Mouse (Mus musculus): Measurements from ENCODE around the gene Fut7.

Fut7 gene

GRCm38 (mm10) chr2:25425481-25425880 is 2.4 kb downstream of the Fut7 start:
- DNase-seq = no peak

GRCm38 (mm10) chr2:25426721-25427191 is 3.7 kb downstream of the Fut7 start:
- peak; percentile 80 to 84 for DNase-seq

- no peak for DNase-seq
Measured at GRCm38 (mm10) chr2:25427256-25427655, 4.2 kb downstream of the Fut7 start.

- DNase-seq = peak; percentile 94 to 97
Measured at GRCm38 (mm10) chr2:25428442-25429236, 5.6 kb downstream of the Fut7 start, which contains the start of gene Abca2. TSS of gene Abca2 (plus strand) at chr2:25428703.

- DNase-seq = peak; percentile 41 to 53
Measured at GRCm38 (mm10) chr2:25429435-25430180, 6.5 kb downstream of the Fut7 start.

- DNase-seq = peak; percentile 67 to 79
Measured at GRCm38 (mm10) chr2:25430395-25431233, 7.5 kb downstream of the Fut7 start.

- DNase-seq = no peak
Measured at GRCm38 (mm10) chr2:25431308-25431855, 8.3 kb downstream of the Fut7 start.

GRCm38 (mm10) chr2:25432326-25433098 is 9.4 kb downstream of the Fut7 start:
- DNase-seq = no peak

GRCm38 (mm10) chr2:25433101-25433500 is 10.0 kb downstream of the Fut7 start:
- DNase-seq = no peak

GRCm38 (mm10) chr2:25434292-25434691 is 11.2 kb downstream of the Fut7 start:
- DNase-seq = no peak

GRCm38 (mm10) chr2:25436286-25436820 is 13.3 kb downstream of the Fut7 start:
- DNase-seq = no peak

GRCm38 (mm10) chr2:25441067-25441466 is 18.0 kb downstream of the Fut7 start:
- DNase-seq = no peak

- DNase-seq = no peak
Measured at GRCm38 (mm10) chr2:25442682-25443081, 19.6 kb downstream of the Fut7 start.

GRCm38 (mm10) chr2:25450853-25451647 is 28.0 kb downstream of the Fut7 start:
- no peak for DNase-seq

GRCm38 (mm10) chr2:25452951-25453350 is 29.9 kb downstream of the Fut7 start:
- no peak for DNase-seq

- DNase-seq = peak; percentile 29 to 54
Measured at GRCm38 (mm10) chr2:25456205-25456953, 33.3 kb downstream of the Fut7 start, which contains the start of gene Clic3. TSS of gene Clic3 (plus strand) at chr2:25456838.

- DNase-seq = no peak
Measured at GRCm38 (mm10) chr2:25457022-25457896, 34.2 kb downstream of the Fut7 start.

GRCm38 (mm10) chr2:25458911-25459310 is 35.8 kb downstream of the Fut7 start:
- peak; percentile 43 to 45 for DNase-seq

- no peak for DNase-seq
Measured at GRCm38 (mm10) chr2:25460135-25460534, 37.1 kb downstream of the Fut7 start.

All from kidney, postnatal 4 days (tissue).